Mouse (Mus musculus) kidney, embryonic 16.5 days (tissue): Measurements from ENCODE around the gene Lactbl1. TPM values are rescaled to one million over a fixed set of nuclear protein-coding genes. Genes with fewer than 3 reads are reported as not detected.

Source experiments
- ATAC-seq: fragments of 200-750 bp; cut with Nextera tagmentation; 2 replicates; pipeline ENCODE4 v1.8.0; 2017; ENCODE audit warnings: moderate TSS enrichment; ENCODE audit not compliant: low FRiP score, low TSS enrichment
- H3K27ac ChIP-seq: fragments of 300-500 bp; sonication (generic); 2 replicates; pipeline ENCODE4 v1.5.1; 2014; ENCODE audit warnings: low read length
- H3K27me3 ChIP-seq: fragments of 300-500 bp; sonication (generic); 2 replicates; pipeline ENCODE4 v1.6.1; 2014; ENCODE audit warnings: low read length, control low read depth, mixed read lengths; ENCODE audit not compliant: insufficient read depth
- H3K36me3 ChIP-seq: fragments of 300-500 bp; sonication (generic); 2 replicates; pipeline ENCODE4 v1.6.1; 2014; ENCODE audit warnings: low read length, control low read depth, mixed read lengths; ENCODE audit not compliant: insufficient read depth
- H3K4me1 ChIP-seq: fragments of 300-500 bp; sonication (generic); 2 replicates; pipeline ENCODE4 v1.6.1; 2014; ENCODE audit warnings: low read length, control low read depth, mixed read lengths; ENCODE audit not compliant: insufficient read depth
- H3K4me2 ChIP-seq: fragments of 300-500 bp; sonication (generic); replicated peaks from 2 replicates; pipeline ENCODE4 v1.6.1; 2014; ENCODE audit warnings: low read depth, low read length
- H3K4me3 ChIP-seq: fragments of 300-500 bp; sonication (generic); 2 replicates; pipeline ENCODE4 v1.5.1; 2014; ENCODE audit warnings: mild to moderate bottlenecking, low read length
- H3K9ac ChIP-seq: fragments of 300-500 bp; sonication (generic); replicated peaks from 2 replicates; pipeline ENCODE4 v1.6.1; 2014; ENCODE audit warnings: low read length
- H3K9me3 ChIP-seq: fragments of 300-500 bp; sonication (generic); 2 replicates; pipeline ENCODE4 v1.6.1; 2016; ENCODE audit warnings: low read length, control low read depth
- WGBS: fragments of 180-500 bp; shearing (Covaris S2); extraction: QIAGEN DNeasy Blood & Tissue Kit; methylation state at CpG from one replicate; pipeline ENCODE4 v1.1.7; 2014; 5-methylcytosine and 5-hydroxymethylcytosine counted together
- polyA plus RNA-seq: library from polyadenylated mRNA; unstranded; fragments of >200 nt; fragmentation: Nextera tagmentation; extraction: Ambion mirVana; gene quantifications from 2 replicates; pipeline ENCODE4 v1.2.1, GENCODE M21; 2015

Gene Lactbl1
- polyA plus RNA-seq, result not detected in 2 replicates

DNA sequence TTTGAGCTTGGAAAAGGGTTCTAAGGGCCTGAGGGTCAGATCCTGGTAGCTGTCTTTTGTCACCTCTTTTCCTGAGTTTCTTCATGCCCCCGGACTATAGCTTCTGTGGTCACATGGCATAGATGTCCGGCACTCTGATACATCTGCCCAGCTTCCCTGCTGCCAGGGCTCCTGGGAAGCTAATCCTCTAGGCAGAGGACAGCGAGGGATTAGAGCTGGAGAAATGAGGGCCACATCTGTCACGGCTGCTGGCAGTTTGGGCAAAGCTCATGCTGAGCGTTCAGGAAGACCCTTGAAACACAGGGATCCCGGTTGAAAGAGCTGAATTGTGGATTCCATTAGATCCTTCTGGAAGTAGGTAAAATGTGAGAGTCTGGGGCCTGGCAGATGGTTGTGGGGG is at the start of gene Lactbl1:
TSS of gene Lactbl1 (plus strand) at position 234 of the 400 bp plus-strand sequence.
- no peak within 1 kb of the TSS for H3K4me3 ChIP-seq
- 58% methylated on average over 6 of the region's 6 CpGs for WGBS
- no peak within 1 kb of the TSS for H3K4me2 ChIP-seq
- H3K27me3 ChIP-seq, result no peaks in the 10 kb centered on the region
- no peak within 1 kb of the TSS for H3K27ac ChIP-seq
- H3K9me3 ChIP-seq, result no peaks in the 10 kb centered on the region
- ATAC-seq, result no peak
- no peak within 1 kb of the TSS for H3K9ac ChIP-seq
- H3K36me3 ChIP-seq, result no peaks in the 10 kb centered on the region
- H3K4me1 ChIP-seq, result peaks cover 6% of the 10 kb centered on the region; the same call in 1 of the 2 replicates

DNA sequence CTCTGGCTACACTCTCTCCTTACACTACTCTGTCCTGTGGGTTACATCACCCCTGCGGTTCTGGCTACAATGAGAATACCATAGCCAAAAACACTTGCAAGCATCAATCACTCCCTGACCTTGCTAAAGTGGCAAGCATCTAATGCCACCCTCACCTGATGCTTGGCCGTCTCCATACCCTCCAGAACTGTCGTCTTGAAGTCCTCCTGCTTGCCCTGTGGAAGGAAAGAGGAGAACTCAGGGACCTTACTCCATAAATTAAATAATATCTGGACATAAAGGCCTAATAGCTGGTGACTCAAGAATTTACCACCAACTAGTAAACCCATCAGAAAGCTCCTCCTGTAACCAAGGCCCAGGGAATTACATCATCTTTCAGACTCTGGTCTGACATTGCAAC is 40.5 kb upstream of the Lactbl1 start:
- no peak overlapping the region for H3K9ac ChIP-seq
- no peak for ATAC-seq
- H3K27me3 ChIP-seq, result no peaks in the 10 kb centered on the region
- no peak overlapping the region for H3K4me3 ChIP-seq
- no peaks in the 10 kb centered on the region for H3K9me3 ChIP-seq
- H3K4me1 ChIP-seq, result peaks cover 5% of the 10 kb centered on the region; the same call in 1 of the 2 replicates
- H3K36me3 ChIP-seq, result peaks cover 2% of the 10 kb centered on the region
- H3K4me2 ChIP-seq, result no peak overlapping the region
- no peak overlapping the region for H3K27ac ChIP-seq
- 57% methylated on average over 3 of the region's 3 CpGs for WGBS

GRCm38 (mm10) chr4:136587221-136587827 is 35.1 kb upstream of the Lactbl1 start:
- Histone ChIP-seq H3K27me3 (no peaks in the 10 kb centered on the region), H3K4me3 (no peak overlapping the region), H3K9me3 (no peaks in the 10 kb centered on the region), H3K36me3 (peaks cover 4% of the 10 kb centered on the region; the same call in 1 of the 2 replicates), H3K4me2 (no peak overlapping the region), H3K27ac (no peak overlapping the region), H3K9ac (no peak overlapping the region), H3K4me1 (no peaks in the 10 kb centered on the region)
- WGBS, result 86% methylated on average over 4 of the region's 4 CpGs
- no peak for ATAC-seq

DNA sequence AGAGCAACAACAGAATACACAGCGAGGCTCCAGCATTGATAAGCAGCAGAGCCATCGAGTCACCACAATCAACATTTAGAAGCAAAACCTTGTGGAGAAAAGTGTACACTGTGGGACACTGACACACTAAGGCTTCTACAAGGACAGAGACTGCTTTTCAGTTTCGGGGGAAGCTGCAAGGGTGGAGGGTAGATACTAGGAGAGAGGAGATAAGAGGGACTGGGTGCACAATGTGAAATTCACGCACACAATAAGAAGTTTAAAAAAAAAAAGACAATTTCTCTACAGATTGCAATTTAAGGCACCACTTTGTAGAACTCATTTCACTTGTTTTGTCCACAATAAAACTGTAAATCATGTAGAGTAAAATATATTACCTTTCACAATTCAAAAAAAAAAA is 34.4 kb upstream of the Lactbl1 start:
- Histone ChIP-seq H3K9me3 (no peaks in the 10 kb centered on the region), H3K4me2 (no peak overlapping the region), H3K9ac (no peak overlapping the region), H3K4me1 (0 out of 2 replicates have a peak, but pooled peaks cover 4% of the 10 kb centered on the region), H3K27me3 (no peaks in the 10 kb centered on the region), H3K36me3 (peaks cover 7% of the 10 kb centered on the region; the same call in 1 of the 2 replicates), H3K4me3 (no peak overlapping the region), H3K27ac (no peak overlapping the region)
- WGBS, result 87% methylated on average over 4 of the region's 4 CpGs
- ATAC-seq, result no peak

DNA sequence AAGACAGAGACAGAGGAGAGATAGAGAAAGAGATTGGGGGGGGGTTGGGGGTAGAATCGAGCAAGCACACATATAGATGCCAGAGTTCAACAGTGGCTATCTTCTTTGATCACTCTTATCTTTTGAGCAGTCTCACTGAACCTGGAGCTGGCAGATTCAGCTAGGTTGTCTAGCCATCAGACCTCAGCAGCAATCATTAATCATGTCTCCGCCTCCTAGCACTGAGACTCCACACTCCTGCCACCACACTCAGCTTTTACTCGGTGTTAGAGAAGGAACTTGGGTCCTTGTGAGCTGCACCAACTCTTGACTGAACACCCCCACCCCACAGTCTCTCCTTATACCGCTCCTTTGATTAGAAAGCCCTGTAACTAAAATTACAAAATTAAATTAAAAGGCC is 30.3 kb upstream of the Lactbl1 start:
- no peak overlapping the region for H3K4me2 ChIP-seq
- H3K9me3 ChIP-seq, result no peaks in the 10 kb centered on the region
- H3K27ac ChIP-seq, result 0 out of 2 replicates have a peak overlapping the region, but pooled peaks have one; percentile 24
- H3K9ac ChIP-seq, result no peak overlapping the region
- H3K4me3 ChIP-seq, result no peak overlapping the region
- H3K4me1 ChIP-seq, result 0 out of 2 replicates have a peak, but pooled peaks cover 10% of the 10 kb centered on the region
- H3K27me3 ChIP-seq, result no peaks in the 10 kb centered on the region
- H3K36me3 ChIP-seq, result peaks cover 7% of the 10 kb centered on the region; the same call in 1 of the 2 replicates
- ATAC-seq, result no peak
- WGBS, result 51% methylated on average over 4 of the region's 4 CpGs

GRCm38 (mm10) chr4:136594006-136594405 is 28.4 kb upstream of the Lactbl1 start:
- ATAC-seq, result no peak
- no peak overlapping the region for H3K9ac ChIP-seq
- no peaks in the 10 kb centered on the region for H3K9me3 ChIP-seq
- H3K4me1 ChIP-seq, result 0 out of 2 replicates have a peak, but pooled peaks cover 10% of the 10 kb centered on the region
- no peak overlapping the region for H3K4me2 ChIP-seq
- H3K27ac ChIP-seq, result no peak overlapping the region
- WGBS, result 87% methylated on average over 2 of the region's 2 CpGs
- H3K27me3 ChIP-seq, result no peaks in the 10 kb centered on the region
- no peak overlapping the region for H3K4me3 ChIP-seq
- peaks cover 10% of the 10 kb centered on the region; the same call in 1 of the 2 replicates for H3K36me3 ChIP-seq

DNA sequence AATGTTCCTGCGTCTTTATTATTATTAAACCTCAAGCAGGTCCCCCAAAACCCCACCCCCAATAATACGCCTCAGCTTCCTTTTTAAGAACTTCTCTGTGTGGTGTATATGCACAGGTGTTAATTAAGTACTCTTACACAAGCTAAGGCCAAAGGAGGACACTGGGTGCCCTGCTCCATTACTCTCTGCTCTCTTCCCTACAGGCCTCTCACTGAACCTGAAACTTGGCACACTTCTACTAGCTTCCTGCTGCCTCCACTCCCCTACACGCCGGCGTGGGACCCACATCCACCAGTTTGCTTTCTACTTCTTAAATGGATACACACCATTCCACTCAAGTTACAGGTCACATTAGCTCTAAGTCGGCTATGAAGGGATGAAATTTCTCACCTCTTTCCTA is 27.2 kb upstream of the Lactbl1 start:
- ATAC-seq, result no peak
- H3K4me1 ChIP-seq, result peaks cover 11% of the 10 kb centered on the region
- H3K27me3 ChIP-seq, result no peaks in the 10 kb centered on the region
- peaks cover 10% of the 10 kb centered on the region; the same call in 1 of the 2 replicates for H3K36me3 ChIP-seq
- H3K4me3 ChIP-seq, result no peak overlapping the region
- no peaks in the 10 kb centered on the region for H3K9me3 ChIP-seq
- WGBS, result 51% methylated on average over 6 of the region's 6 CpGs
- H3K4me2 ChIP-seq, result no peak overlapping the region
- no peak overlapping the region for H3K27ac ChIP-seq
- H3K9ac ChIP-seq, result no peak overlapping the region

DNA sequence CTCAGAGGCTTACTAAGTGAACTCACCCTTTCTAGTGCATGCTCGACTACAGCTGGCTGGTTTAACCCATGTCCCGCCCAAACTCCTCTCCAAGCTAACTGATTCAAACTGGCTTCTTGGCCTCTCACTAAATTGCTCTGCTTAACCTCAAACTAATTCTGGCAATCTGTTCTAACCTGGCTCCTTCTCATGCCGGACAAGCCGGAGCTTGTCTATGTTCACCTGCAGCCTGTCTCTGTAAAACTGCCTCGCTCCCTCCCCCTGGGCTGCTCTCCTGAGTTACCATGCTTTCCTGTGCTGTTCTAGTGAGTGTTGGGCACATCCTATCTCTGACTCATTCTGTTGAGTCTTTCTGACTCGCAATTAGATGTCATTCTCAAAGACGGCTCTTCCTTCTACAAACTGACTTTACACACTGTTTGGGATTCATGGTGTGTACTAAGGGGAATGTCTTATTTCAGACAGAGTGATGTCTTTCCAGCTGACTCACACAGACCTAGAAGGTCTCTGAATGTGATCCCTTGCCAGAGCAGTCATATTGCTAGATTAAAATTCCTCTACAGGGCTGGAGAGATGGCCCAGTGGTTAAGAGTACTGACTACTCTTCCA is 24.0 kb upstream of the Lactbl1 start:
- Histone ChIP-seq H3K9me3 (no peaks in the 10 kb centered on the region), H3K36me3 (peaks cover 3% of the 10 kb centered on the region; the same call in 1 of the 2 replicates)
- no peak for ATAC-seq

GRCm38 (mm10) chr4:136599869-136600268 is 22.6 kb upstream of the Lactbl1 start:
- Histone ChIP-seq H3K27me3 (no peaks in the 10 kb centered on the region), H3K4me2 (no peak overlapping the region), H3K9me3 (no peaks in the 10 kb centered on the region), H3K27ac (no peak overlapping the region), H3K4me1 (peaks cover 14% of the 10 kb centered on the region), H3K4me3 (no peak overlapping the region), H3K9ac (no peak overlapping the region), H3K36me3 (peaks cover 3% of the 10 kb centered on the region; the same call in 1 of the 2 replicates)
- 96% methylated on average over 3 of the region's 3 CpGs for WGBS
- no peak for ATAC-seq

More for the DNA sequence above, 24.0 kb upstream of the Lactbl1 start:
- H3K27me3 ChIP-seq, result no peaks in the 10 kb centered on the region
- H3K4me3 ChIP-seq, result no peak overlapping the region
- 91% methylated on average over 7 of the region's 7 CpGs for WGBS
- H3K4me1 ChIP-seq, result peaks cover 17% of the 10 kb centered on the region
- no peak overlapping the region for H3K4me2 ChIP-seq
- no peak overlapping the region for H3K27ac ChIP-seq
- H3K9ac ChIP-seq, result no peak overlapping the region

GRCm38 (mm10) chr4:136600536-136600935 is 21.9 kb upstream of the Lactbl1 start:
- peak overlapping the region; percentile 63 for H3K4me2 ChIP-seq
- H3K27ac ChIP-seq, result no peak overlapping the region
- no peaks in the 10 kb centered on the region for H3K27me3 ChIP-seq
- no peaks in the 10 kb centered on the region for H3K9me3 ChIP-seq
- peaks cover 3% of the 10 kb centered on the region; the same call in 1 of the 2 replicates for H3K36me3 ChIP-seq
- no peak for ATAC-seq
- H3K4me1 ChIP-seq, result peaks cover 12% of the 10 kb centered on the region
- WGBS, result 50% methylated on average over 2 of the region's 2 CpGs
- 0 out of 2 replicates have a peak overlapping the region, but pooled peaks have one; percentile 35 for H3K9ac ChIP-seq
- peak overlapping the region; percentile 100 for H3K4me3 ChIP-seq
